Mouse (Mus musculus): Measurements from ENCODE around the gene Crim1.

DNA sequence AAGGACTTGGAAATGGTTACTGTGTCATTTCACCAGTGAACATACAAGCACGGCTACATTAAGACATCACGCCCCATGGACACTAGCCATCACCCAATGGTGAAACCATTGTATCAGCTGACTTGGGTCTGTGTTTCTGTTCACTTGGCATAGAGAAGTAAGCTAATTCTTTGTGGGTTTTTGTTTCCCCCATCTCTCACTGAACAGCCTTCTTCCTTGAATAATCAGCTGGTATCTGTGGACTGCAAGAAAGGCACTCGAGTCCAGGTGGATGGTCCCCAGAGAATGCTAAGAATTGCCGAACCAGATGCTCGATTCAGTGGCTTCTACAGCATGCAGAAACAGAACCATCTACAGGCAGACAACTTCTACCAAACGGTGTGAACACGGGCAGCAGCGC, 173.8 kb downstream of the Crim1 start:
- TF ChIP-seq CTCF (IDR thresholded peaks at IDR 0.05; ENCODE audit: control insufficient read depth, insufficient read depth, insufficient read length), result no peak
- no peak for TF ChIP-seq USF1 (IDR thresholded peaks at IDR 0.05; ENCODE audit: low read depth)

All from C2C12 (cell line).